Mouse (Mus musculus): ENCODE results near the gene Ddn. TPM values are rescaled to one million over a fixed set of nuclear protein-coding genes. Genes with fewer than 3 reads are reported as not detected.

Ddn gene
- polyA plus RNA-seq (2012; rRNA removed), result 0.26 and 0.65 TPM in 2 replicates

DNA sequence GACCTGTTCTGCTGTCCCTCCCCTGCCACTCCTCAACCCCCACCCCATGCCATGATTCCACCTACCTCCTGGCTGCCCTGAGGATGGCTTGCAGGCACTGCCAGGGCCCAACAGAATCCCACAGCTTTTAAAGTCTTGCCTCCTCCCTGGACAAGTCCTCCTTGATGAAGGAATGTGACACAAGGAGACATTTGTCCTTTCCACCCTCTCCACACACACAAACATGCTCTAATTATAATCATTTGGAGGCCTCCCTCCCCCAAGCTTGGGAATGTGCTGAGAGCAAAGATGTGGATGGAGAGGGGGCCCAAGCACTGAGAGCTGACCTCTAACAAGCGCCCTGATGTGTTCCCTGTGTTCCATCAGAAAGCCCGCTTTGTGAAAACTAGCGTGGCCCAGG, at the start of gene Ddn:
Gene Ddn, minus strand, starts transcription at position 101 of the 400 bp plus-strand sequence.
- TF ChIP-seq POLR2A (IDR thresholded peaks at IDR 0.05; ENCODE audit: control insufficient read depth, extremely low read depth, insufficient read depth, low read length, poor library complexity) (no peak), CTCF (IDR thresholded peaks at IDR 0.05; ENCODE audit: borderline replicate concordance, control insufficient read depth, extremely low read depth, insufficient read depth, low read length, poor library complexity) (no peak)
- 95% methylated on average over 3 of the region's 3 CpGs for WGBS
- DNase-seq, result no peak
- peaks cover 26% of the 10 kb centered on the region for H3K27me3 ChIP-seq (ENCODE audit: control insufficient read depth, insufficient read depth, low read length)
- peaks cover 40% of the 10 kb centered on the region for H3K4me1 ChIP-seq (replicated peaks; ENCODE audit: control insufficient read depth, insufficient read depth, low read length)
- peaks cover 20% of the 10 kb centered on the region for H3K36me3 ChIP-seq (ENCODE audit: control insufficient read depth, insufficient read depth, low read length)
- H3K27ac ChIP-seq (ENCODE audit: control insufficient read depth, insufficient read depth, low read length), result no peak within 1 kb of the TSS
- H3K4me3 ChIP-seq (ENCODE audit: control insufficient read depth, insufficient read depth, low read length), result no peak within 1 kb of the TSS

GRCm38 (mm10) chr15:98854214-98854613, 44.9 kb upstream of the Ddn start:
- 97% methylated on average over 16 of the region's 16 CpGs for WGBS
- H3K36me3 ChIP-seq (ENCODE audit: control insufficient read depth, insufficient read depth, low read length), result peaks cover 96% of the 10 kb centered on the region
- no peaks in the 10 kb centered on the region for H3K4me1 ChIP-seq (replicated peaks; ENCODE audit: control insufficient read depth, insufficient read depth, low read length)
- H3K27ac ChIP-seq (ENCODE audit: control insufficient read depth, insufficient read depth, low read length), result no peak overlapping the region
- no peak for TF ChIP-seq POLR2A (IDR thresholded peaks at IDR 0.05; ENCODE audit: control insufficient read depth, extremely low read depth, insufficient read depth, low read length, poor library complexity)
- no peak for TF ChIP-seq CTCF (IDR thresholded peaks at IDR 0.05; ENCODE audit: borderline replicate concordance, control insufficient read depth, extremely low read depth, insufficient read depth, low read length, poor library complexity)
- no peak overlapping the region for H3K4me3 ChIP-seq (ENCODE audit: control insufficient read depth, insufficient read depth, low read length)
- no peak for DNase-seq
- H3K27me3 ChIP-seq (ENCODE audit: control insufficient read depth, insufficient read depth, low read length), result no peaks in the 10 kb centered on the region

GRCm38 (mm10) chr15:98853161-98853937, 44.1 kb upstream of the Ddn start:
- Histone ChIP-seq H3K27me3 (ENCODE audit: control insufficient read depth, insufficient read depth, low read length) (no peaks in the 10 kb centered on the region), H3K27ac (ENCODE audit: control insufficient read depth, insufficient read depth, low read length) (no peak overlapping the region), H3K4me1 (replicated peaks; ENCODE audit: control insufficient read depth, insufficient read depth, low read length) (no peaks in the 10 kb centered on the region), H3K36me3 (ENCODE audit: control insufficient read depth, insufficient read depth, low read length) (peaks cover 96% of the 10 kb centered on the region), H3K4me3 (ENCODE audit: control insufficient read depth, insufficient read depth, low read length) (no peak overlapping the region)
- TF ChIP-seq CTCF (IDR thresholded peaks at IDR 0.05; ENCODE audit: borderline replicate concordance, control insufficient read depth, extremely low read depth, insufficient read depth, low read length, poor library complexity) (no peak), POLR2A (IDR thresholded peaks at IDR 0.05; ENCODE audit: control insufficient read depth, extremely low read depth, insufficient read depth, low read length, poor library complexity) (no peak)
- 96% methylated on average over 28 of the region's 28 CpGs for WGBS
- DNase-seq, result no peak

DNA sequence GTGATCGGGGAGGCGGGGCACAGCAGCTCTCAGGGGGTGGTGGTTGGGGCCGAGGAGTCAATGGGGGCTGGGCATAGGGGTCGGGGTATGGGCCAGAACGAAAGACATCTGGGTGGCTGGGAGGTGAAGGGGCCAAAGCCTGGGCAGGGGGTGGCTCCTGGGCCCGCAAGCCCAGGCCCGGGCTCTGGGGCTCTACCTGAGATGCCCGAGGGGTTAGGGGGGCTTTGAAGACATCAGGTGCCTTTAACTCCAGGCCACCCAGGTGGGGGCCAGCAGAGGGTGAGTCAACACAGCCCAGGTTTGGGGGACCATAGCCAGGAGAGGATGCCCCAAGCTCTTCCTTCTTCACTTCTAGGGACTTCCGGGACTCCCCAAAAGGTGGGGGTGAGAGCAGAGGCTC, 43.4 kb upstream of the Ddn start:
- H3K4me3 ChIP-seq (ENCODE audit: control insufficient read depth, insufficient read depth, low read length), result no peak overlapping the region
- 96% methylated on average over 9 of the region's 9 CpGs for WGBS
- peaks cover 94% of the 10 kb centered on the region for H3K36me3 ChIP-seq (ENCODE audit: control insufficient read depth, insufficient read depth, low read length)

GRCm38 (mm10) chr15:98852071-98852470, 42.8 kb upstream of the Ddn start:
- Histone ChIP-seq H3K27me3 (ENCODE audit: control insufficient read depth, insufficient read depth, low read length) (no peaks in the 10 kb centered on the region), H3K4me1 (replicated peaks; ENCODE audit: control insufficient read depth, insufficient read depth, low read length) (no peaks in the 10 kb centered on the region), H3K36me3 (ENCODE audit: control insufficient read depth, insufficient read depth, low read length) (peaks cover 93% of the 10 kb centered on the region), H3K4me3 (ENCODE audit: control insufficient read depth, insufficient read depth, low read length) (no peak overlapping the region), H3K27ac (ENCODE audit: control insufficient read depth, insufficient read depth, low read length) (no peak overlapping the region)
- WGBS, result 94% methylated on average over 9 of the region's 9 CpGs
- no peak for DNase-seq
- no peak for TF ChIP-seq CTCF (IDR thresholded peaks at IDR 0.05; ENCODE audit: borderline replicate concordance, control insufficient read depth, extremely low read depth, insufficient read depth, low read length, poor library complexity)
- TF ChIP-seq POLR2A (IDR thresholded peaks at IDR 0.05; ENCODE audit: control insufficient read depth, extremely low read depth, insufficient read depth, low read length, poor library complexity), result no peak

More for the DNA sequence above, 43.4 kb upstream of the Ddn start:
- H3K4me1 ChIP-seq (replicated peaks; ENCODE audit: control insufficient read depth, insufficient read depth, low read length), result no peaks in the 10 kb centered on the region
- TF ChIP-seq POLR2A (IDR thresholded peaks at IDR 0.05; ENCODE audit: control insufficient read depth, extremely low read depth, insufficient read depth, low read length, poor library complexity), result no peak
- DNase-seq, result no peak
- H3K27ac ChIP-seq (ENCODE audit: control insufficient read depth, insufficient read depth, low read length), result no peak overlapping the region
- no peaks in the 10 kb centered on the region for H3K27me3 ChIP-seq (ENCODE audit: control insufficient read depth, insufficient read depth, low read length)

GRCm38 (mm10) chr15:98851229-98851818, 42.0 kb upstream of the Ddn start:
- Histone ChIP-seq H3K4me3 (ENCODE audit: control insufficient read depth, insufficient read depth, low read length) (no peak overlapping the region), H3K36me3 (ENCODE audit: control insufficient read depth, insufficient read depth, low read length) (peaks cover 93% of the 10 kb centered on the region), H3K4me1 (replicated peaks; ENCODE audit: control insufficient read depth, insufficient read depth, low read length) (no peaks in the 10 kb centered on the region), H3K27ac (ENCODE audit: control insufficient read depth, insufficient read depth, low read length) (no peak overlapping the region), H3K27me3 (ENCODE audit: control insufficient read depth, insufficient read depth, low read length) (no peaks in the 10 kb centered on the region)
- WGBS, result 97% methylated on average over 21 of the region's 21 CpGs
- DNase-seq, result no peak
- TF ChIP-seq POLR2A (IDR thresholded peaks at IDR 0.05; ENCODE audit: control insufficient read depth, extremely low read depth, insufficient read depth, low read length, poor library complexity), result no peak

All from thymus, adult 2 months (tissue).